Mouse (Mus musculus): ENCODE measurements around the gene Hmgcs2.

- TF ChIP-seq CTCF (IDR thresholded peaks at IDR 0.05; ENCODE audit: control insufficient read depth, insufficient read depth, low read length) (no peak), POLR2A (IDR thresholded peaks at IDR 0.05; ENCODE audit: borderline replicate concordance, control insufficient read depth, low read depth, low read length) (no peak)
These were observed 10.8 kb downstream of the Hmgcs2 start for GRCm38 (mm10) chr3:98291044-98291443.

Data from bone marrow, adult 2 months (tissue).